Mouse (Mus musculus) heart, embryonic 11.5 days (tissue): ENCODE results near the gene Serbp1. TPM values are rescaled to one million over a fixed set of nuclear protein-coding genes. Genes with fewer than 3 reads are reported as not detected.

Experiments
- ATAC-seq: fragments of 200-750 bp; cut with Nextera tagmentation; replicated peaks from 2 replicates; pipeline ENCODE4 v1.8.0; 2017; ENCODE audit warnings: moderate library complexity; ENCODE audit not compliant: insufficient number of reproducible peaks, low FRiP score, low TSS enrichment
- H3K27ac ChIP-seq: fragments of 300-500 bp; sonication (generic); 2 replicates; pipeline ENCODE4 v1.5.1; 2014; ENCODE audit warnings: mild to moderate bottlenecking, low read depth, low read length
- H3K27me3 ChIP-seq: fragments of 300-500 bp; sonication (generic); 2 replicates; pipeline ENCODE4 v1.6.1; 2014; ENCODE audit warnings: mild to moderate bottlenecking, low read length, mixed read lengths; ENCODE audit not compliant: control insufficient read depth, insufficient read depth
- H3K36me3 ChIP-seq: fragments of 300-500 bp; sonication (generic); 2 replicates; pipeline ENCODE4 v1.6.1; 2014; ENCODE audit warnings: mild to moderate bottlenecking, low read length, moderate library complexity, mixed read lengths; ENCODE audit not compliant: control insufficient read depth, insufficient read depth
- H3K4me1 ChIP-seq: fragments of 300-500 bp; sonication (generic); 2 replicates; pipeline ENCODE4 v1.6.1; 2014; ENCODE audit warnings: low read length; ENCODE audit not compliant: control insufficient read depth, insufficient read depth
- H3K4me2 ChIP-seq: fragments of 300-500 bp; sonication (generic); 2 replicates; pipeline ENCODE4 v1.6.1; 2014; ENCODE audit warnings: mild to moderate bottlenecking, moderate library complexity
- H3K4me3 ChIP-seq: fragments of 300-500 bp; sonication (generic); 2 replicates; pipeline ENCODE4 v1.5.1; 2014; ENCODE audit warnings: low read depth, low read length
- H3K9ac ChIP-seq: fragments of 300-500 bp; sonication (generic); 2 replicates; pipeline ENCODE4 v1.6.1; 2014; ENCODE audit warnings: mild to moderate bottlenecking, low read depth, low read length, moderate library complexity
- H3K9me3 ChIP-seq: fragments of 300-500 bp; sonication (generic); replicated peaks from 2 replicates; pipeline ENCODE4 v1.6.1; 2016; ENCODE audit warnings: low read length; ENCODE audit not compliant: control insufficient read depth
- WGBS: fragments of 180-500 bp; shearing (Covaris S2); extraction: QIAGEN DNeasy Blood & Tissue Kit; methylation state at CpG from one replicate; pipeline ENCODE4 v1.1.7; 2014; ENCODE audit not compliant: insufficient replicate concordance; 5-methylcytosine and 5-hydroxymethylcytosine counted together
- polyA plus RNA-seq: library from polyadenylated mRNA; unstranded; fragments of >200 nt; fragmentation: Nextera tagmentation; extraction: Ambion mirVana; gene quantifications from 2 replicates; pipeline ENCODE4 v1.2.1, GENCODE M21; 2014

Serbp1 gene
- polyA plus RNA-seq, 1 experiment from 2014 or later = 447 TPM

DNA sequence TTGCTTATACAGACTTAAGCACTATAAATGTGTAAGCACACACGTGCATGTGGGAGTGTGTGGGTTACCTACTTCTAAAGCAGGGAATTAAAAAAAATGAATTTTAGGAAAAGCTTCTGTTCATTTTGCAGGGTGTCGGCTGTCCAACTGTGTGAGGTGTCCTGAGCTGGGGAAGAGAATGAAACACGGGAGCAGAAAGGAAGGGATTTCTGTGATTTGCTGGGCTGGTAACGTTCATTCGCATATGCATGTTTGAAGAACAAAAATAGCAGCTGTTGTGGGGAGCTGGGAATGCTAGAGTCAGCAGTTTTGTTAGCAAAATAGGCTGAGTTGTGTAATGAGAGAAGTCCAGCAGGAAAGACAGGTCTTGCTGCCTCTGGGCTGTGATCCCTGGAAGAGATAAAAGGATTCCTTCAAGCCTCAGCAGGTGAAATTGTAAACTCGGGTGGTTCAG, 62.8 kb downstream of the Serbp1 start:
- H3K27me3 ChIP-seq = no peaks in the 10 kb centered on the region
- 51% methylated on average over 6 of the region's 6 CpGs for whole genome bisulfite sequencing
- H3K9ac ChIP-seq = no peak overlapping the region
- H3K4me2 ChIP-seq = no peak overlapping the region
- no peaks in the 10 kb centered on the region for H3K9me3 ChIP-seq
- H3K36me3 ChIP-seq = no peaks in the 10 kb centered on the region
- no peak overlapping the region for H3K27ac ChIP-seq
- H3K4me1 ChIP-seq = peaks cover 4% of the 10 kb centered on the region
- no peak; the same call in 1 of the 2 replicates for ATAC-seq
- H3K4me3 ChIP-seq = no peak overlapping the region

DNA sequence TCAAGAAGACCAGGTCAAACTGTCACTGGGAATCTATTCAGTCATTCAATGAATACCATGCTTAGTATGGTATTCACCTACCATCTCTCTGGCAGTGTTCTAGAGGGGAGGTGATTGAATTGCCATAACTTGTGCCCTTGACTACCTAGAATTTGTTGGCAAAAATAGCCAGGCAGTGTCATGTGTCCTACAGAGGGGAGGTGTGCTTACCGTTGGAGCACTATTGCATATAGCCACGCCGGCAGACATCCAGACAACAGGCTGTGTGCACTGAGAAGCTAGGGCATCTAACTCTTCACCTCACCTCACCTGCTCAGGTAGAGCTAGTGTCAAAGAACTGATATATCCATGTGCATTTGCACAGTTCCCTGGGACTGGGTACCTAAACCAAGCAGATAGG, 63.3 kb downstream of the Serbp1 start:
- H3K36me3 ChIP-seq = no peaks in the 10 kb centered on the region
- H3K9me3 ChIP-seq = no peaks in the 10 kb centered on the region
- ATAC-seq = no peak
- no peak overlapping the region for H3K4me3 ChIP-seq
- H3K4me2 ChIP-seq = no peak overlapping the region
- H3K9ac ChIP-seq = no peak overlapping the region
- 76% methylated on average over 3 of the region's 3 CpGs for WGBS
- no peak overlapping the region for H3K27ac ChIP-seq
- H3K27me3 ChIP-seq = no peaks in the 10 kb centered on the region
- H3K4me1 ChIP-seq = peaks cover 4% of the 10 kb centered on the region

DNA sequence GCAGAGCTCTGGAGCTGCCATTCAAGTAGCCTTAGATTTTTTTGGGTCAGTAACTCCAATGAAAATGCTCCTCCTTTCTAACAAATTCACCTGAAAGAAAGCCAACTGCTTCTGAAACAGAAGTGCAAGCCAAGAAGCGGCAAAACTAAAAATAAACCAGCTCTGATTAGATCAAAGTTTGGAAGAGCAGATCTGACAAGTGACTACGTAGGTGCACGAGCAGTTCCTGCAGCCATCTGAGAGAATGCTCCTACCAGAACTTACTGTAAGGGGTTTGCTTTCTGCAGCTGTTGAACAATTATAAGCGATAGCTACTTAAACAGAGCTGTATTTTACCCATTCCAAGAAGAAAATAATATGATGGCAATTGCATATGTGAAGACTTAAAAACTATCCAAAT, 64.5 kb downstream of the Serbp1 start:
- Histone ChIP-seq H3K36me3 (no peaks in the 10 kb centered on the region), H3K4me3 (no peak overlapping the region), H3K9ac (no peak overlapping the region), H3K4me2 (no peak overlapping the region), H3K9me3 (no peaks in the 10 kb centered on the region), H3K4me1 (peaks cover 4% of the 10 kb centered on the region), H3K27ac (no peak overlapping the region), H3K27me3 (no peaks in the 10 kb centered on the region)
- 68% methylated on average over 4 of the region's 4 CpGs for WGBS
- no peak for ATAC-seq

DNA sequence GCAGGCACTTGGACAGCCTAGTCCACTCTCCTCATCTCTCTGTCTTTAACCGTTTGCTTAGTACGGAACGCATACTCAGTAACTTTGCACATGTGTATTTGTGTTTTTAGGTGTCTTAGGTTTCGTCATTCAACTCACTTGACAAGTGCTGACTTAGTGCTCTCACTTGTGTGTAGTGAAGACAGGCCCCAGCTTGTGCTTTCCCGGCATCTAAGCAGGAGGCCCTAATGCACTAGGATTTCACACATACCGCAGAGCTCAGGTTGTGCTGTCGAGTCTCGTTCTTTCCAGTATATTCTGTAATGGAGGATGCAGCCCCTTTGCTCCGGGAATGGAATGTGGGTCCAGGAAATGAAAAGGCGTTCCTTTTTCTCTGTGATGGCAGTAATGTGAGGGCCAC, 65.2 kb downstream of the Serbp1 start:
- ATAC-seq = no peak
- no peak overlapping the region for H3K4me2 ChIP-seq
- H3K9ac ChIP-seq = no peak overlapping the region
- peaks cover 4% of the 10 kb centered on the region for H3K4me1 ChIP-seq
- no peaks in the 10 kb centered on the region for H3K9me3 ChIP-seq
- WGBS = 77% methylated on average over 10 of the region's 10 CpGs
- H3K4me3 ChIP-seq = no peak overlapping the region
- no peaks in the 10 kb centered on the region for H3K36me3 ChIP-seq
- no peak overlapping the region for H3K27ac ChIP-seq
- no peaks in the 10 kb centered on the region for H3K27me3 ChIP-seq

DNA sequence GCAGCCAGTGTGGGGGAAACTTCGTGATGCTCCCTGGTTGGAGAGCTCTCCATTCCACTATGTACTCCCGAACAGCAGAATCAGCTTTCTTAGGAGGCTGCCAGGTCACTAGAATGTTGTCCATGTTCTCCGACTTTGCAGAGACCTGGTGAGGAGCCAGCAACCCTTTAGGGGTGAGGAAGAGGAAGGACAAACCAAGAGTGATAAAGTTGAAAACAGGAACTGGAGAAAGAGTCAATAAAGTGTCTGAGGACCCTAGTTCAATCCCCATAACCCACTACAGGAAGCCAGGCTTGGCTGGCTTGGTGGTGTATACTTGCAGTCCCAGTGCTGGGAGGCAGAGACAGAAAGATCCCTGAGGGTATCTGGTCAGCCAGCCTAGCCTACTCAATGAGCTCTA, 71.0 kb downstream of the Serbp1 start:
- no peaks in the 10 kb centered on the region for H3K27me3 ChIP-seq
- 69% methylated on average over 3 of the region's 3 CpGs for WGBS
- no peaks in the 10 kb centered on the region for H3K9me3 ChIP-seq
- no peak for ATAC-seq
- H3K27ac ChIP-seq = no peak overlapping the region
- no peaks in the 10 kb centered on the region for H3K4me1 ChIP-seq
- H3K36me3 ChIP-seq = no peaks in the 10 kb centered on the region
- H3K4me2 ChIP-seq = no peak overlapping the region
- no peak overlapping the region for H3K4me3 ChIP-seq
- no peak overlapping the region for H3K9ac ChIP-seq

DNA sequence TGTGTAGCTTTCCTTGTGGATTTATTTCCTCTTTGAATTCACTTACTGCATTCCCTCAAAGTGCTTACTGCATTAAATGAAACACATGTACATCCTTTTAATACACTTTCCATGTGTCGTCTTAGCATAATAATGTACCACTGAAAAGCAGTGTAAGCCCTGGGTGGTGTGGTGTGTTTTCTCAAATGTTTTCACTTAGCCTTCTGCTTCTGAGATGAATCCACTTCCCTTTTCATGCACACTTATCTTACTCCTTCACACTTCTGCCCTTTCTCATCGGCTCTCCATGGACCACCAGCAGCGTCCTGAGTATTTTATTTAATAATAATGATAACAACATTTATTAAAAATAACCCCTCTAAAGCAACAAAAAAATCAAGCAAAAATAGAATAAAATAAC, 71.8 kb downstream of the Serbp1 start:
- Histone ChIP-seq H3K27me3 (no peaks in the 10 kb centered on the region), H3K4me1 (no peaks in the 10 kb centered on the region), H3K4me3 (no peak overlapping the region), H3K36me3 (no peaks in the 10 kb centered on the region), H3K4me2 (no peak overlapping the region), H3K27ac (no peak overlapping the region), H3K9ac (no peak overlapping the region), H3K9me3 (no peaks in the 10 kb centered on the region)
- WGBS = 79% methylated on average over 3 of the region's 3 CpGs
- no peak for ATAC-seq

DNA sequence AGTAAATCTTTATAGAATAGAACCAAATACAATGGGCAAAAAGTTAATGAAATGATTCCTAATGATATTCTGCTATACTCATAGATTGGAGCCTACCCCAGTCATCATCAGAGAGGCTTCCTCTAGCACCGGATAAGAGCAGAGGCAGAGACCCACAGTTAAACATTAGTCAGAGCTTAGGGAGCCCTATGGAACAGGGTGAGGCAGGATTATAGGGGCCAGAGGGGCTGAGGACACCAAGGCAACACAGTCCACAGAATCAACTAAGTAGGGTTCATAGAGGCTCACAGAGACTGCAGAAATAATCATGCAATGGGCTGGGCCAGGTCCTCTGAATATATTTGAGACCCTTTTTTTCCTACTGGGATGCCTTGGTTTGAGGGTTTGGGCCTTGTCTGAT, 76.7 kb downstream of the Serbp1 start:
- ATAC-seq = no peak
- Histone ChIP-seq H3K27ac (no peak overlapping the region), H3K9ac (no peak overlapping the region), H3K9me3 (no peaks in the 10 kb centered on the region), H3K4me3 (no peak overlapping the region), H3K27me3 (no peaks in the 10 kb centered on the region), H3K4me2 (no peak overlapping the region), H3K4me1 (no peaks in the 10 kb centered on the region), H3K36me3 (no peaks in the 10 kb centered on the region)
- WGBS = 59% methylated on average over 1 of the region's 1 CpGs

DNA sequence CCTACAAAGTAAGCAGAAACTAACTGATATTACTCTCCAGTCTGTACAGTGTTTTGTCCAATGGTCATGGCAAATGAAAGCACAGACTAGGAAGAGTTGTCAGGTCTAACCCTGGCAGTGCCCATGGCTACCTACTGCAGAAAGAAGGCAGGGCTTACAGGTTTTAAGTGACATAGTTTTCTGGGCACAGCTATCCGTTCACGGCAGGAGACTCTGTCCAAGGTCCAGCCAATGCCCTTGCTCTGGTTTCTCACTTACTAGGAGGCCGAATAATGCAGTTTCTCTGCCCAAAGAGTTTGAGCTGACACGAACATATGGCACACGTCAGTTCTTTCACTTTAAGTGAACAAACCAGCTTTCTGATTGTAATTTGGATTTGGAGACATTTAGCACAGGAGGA, 79.1 kb downstream of the Serbp1 start:
- 77% methylated on average over 5 of the region's 5 CpGs for WGBS
- H3K27me3 ChIP-seq = no peaks in the 10 kb centered on the region
- H3K36me3 ChIP-seq = no peaks in the 10 kb centered on the region
- H3K4me1 ChIP-seq = no peaks in the 10 kb centered on the region
- H3K9me3 ChIP-seq = no peaks in the 10 kb centered on the region
- no peak overlapping the region for H3K9ac ChIP-seq
- ATAC-seq = no peak
- H3K27ac ChIP-seq = no peak overlapping the region
- H3K4me2 ChIP-seq = no peak overlapping the region
- H3K4me3 ChIP-seq = no peak overlapping the region

DNA sequence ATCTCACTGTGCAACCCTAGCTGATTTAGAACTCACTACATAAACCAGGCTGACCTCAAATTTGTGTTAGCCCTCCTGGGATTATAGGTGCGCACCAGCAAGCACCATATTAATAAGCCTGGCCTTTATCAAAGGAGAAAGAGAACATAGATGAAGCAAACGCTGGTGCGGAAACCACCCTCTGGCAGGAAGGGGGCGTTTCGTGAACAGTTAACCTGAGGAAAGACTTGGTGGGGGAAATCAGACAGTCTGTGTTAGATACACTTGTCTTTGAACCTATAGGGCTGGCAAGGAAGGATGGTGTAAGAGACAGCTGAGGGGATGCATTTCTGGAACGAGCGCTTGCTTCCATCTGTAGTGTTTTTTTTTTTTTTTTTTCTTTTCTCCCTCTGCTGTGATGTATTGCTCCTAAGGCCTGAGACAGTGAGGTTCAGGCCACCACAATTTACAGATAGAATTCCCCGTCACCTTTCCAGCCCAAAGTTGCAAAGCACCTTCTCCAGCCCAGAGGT, 79.9 kb downstream of the Serbp1 start:
- H3K4me1 ChIP-seq = no peaks in the 10 kb centered on the region
- no peaks in the 10 kb centered on the region for H3K36me3 ChIP-seq
- WGBS = 79% methylated on average over 8 of the region's 8 CpGs
- no peak overlapping the region for H3K27ac ChIP-seq
- H3K4me3 ChIP-seq = no peak overlapping the region
- H3K9me3 ChIP-seq = no peaks in the 10 kb centered on the region
- no peak for ATAC-seq
- H3K27me3 ChIP-seq = no peaks in the 10 kb centered on the region
- no peak overlapping the region for H3K9ac ChIP-seq
- H3K4me2 ChIP-seq = no peak overlapping the region
